Mouse (Mus musculus): ENCODE data around the gene Arfip2. TPM values are rescaled to one million over a fixed set of nuclear protein-coding genes. Genes with fewer than 3 reads are reported as not detected.

The Arfip2 gene
- polyA plus RNA-seq (2014; fragmentation: Nextera tagmentation; extraction: Ambion mirVana): 84.7 and 87.5 TPM in 2 replicates

- peaks cover 24% of the 10 kb centered on the region for H3K4me1 ChIP-seq (ENCODE audit: control insufficient read depth, insufficient read depth, low read length)
- H3K36me3 ChIP-seq (ENCODE audit: control insufficient read depth, insufficient read depth, low read length): peaks cover 14% of the 10 kb centered on the region
- H3K4me2 ChIP-seq (ENCODE audit: low read depth, low read length): peak within 1 kb of the TSS; percentile 96
- no peaks in the 10 kb centered on the region for H3K9me3 ChIP-seq (ENCODE audit: control insufficient read depth, low read length)
- peak within 1 kb of the TSS; percentile 86 for H3K27ac ChIP-seq (ENCODE audit: low read depth, low read length)
- H3K9ac ChIP-seq (replicated peaks; ENCODE audit: low read depth, low read length): peak within 1 kb of the TSS; percentile 75
- peak within 1 kb of the TSS; percentile 69 for H3K4me3 ChIP-seq (ENCODE audit: low read depth, low read length)
- ATAC-seq (ENCODE audit: low read depth): peak; percentile 96
- 0% methylated on average over 45 of the region's 45 CpGs for WGBS
- no peaks in the 10 kb centered on the region for H3K27me3 ChIP-seq (ENCODE audit: control insufficient read depth, insufficient read depth, low read length)
These were observed at the start of gene Arfip2, which contains the start of gene Gm45799 for GRCm38 (mm10) chr7:105640233-105640893. Arfip2 (minus strand) TSS chr7:105640416. Gm45799 (plus strand) TSS chr7:105640552.

- WGBS: 15% methylated on average over 13 of the region's 13 CpGs
These were observed 45.5 kb upstream of the Arfip2 start for GRCm38 (mm10) chr7:105685541-105686197.

GRCm38 (mm10) chr7:105650639-105651435 is 10.6 kb upstream of the Arfip2 start, which contains the start of gene Dnhd1:
Dnhd1 (plus strand) TSS chr7:105650827.
- Histone ChIP-seq H3K9ac (replicated peaks; ENCODE audit: low read depth, low read length) (0 out of 2 replicates have a peak within 1 kb of the TSS, but pooled peaks have one; percentile 35), H3K9me3 (ENCODE audit: control insufficient read depth, low read length) (no peaks in the 10 kb centered on the region), H3K4me3 (ENCODE audit: low read depth, low read length) (peak within 1 kb of the TSS; percentile 27; the same call in 1 of the 2 replicates), H3K27ac (ENCODE audit: low read depth, low read length) (no peak within 1 kb of the TSS), H3K27me3 (ENCODE audit: control insufficient read depth, insufficient read depth, low read length) (no peaks in the 10 kb centered on the region), H3K36me3 (ENCODE audit: control insufficient read depth, insufficient read depth, low read length) (no peaks in the 10 kb centered on the region), H3K4me2 (ENCODE audit: low read depth, low read length) (peak within 1 kb of the TSS; percentile 61), H3K4me1 (ENCODE audit: control insufficient read depth, insufficient read depth, low read length) (no peaks in the 10 kb centered on the region)
- 3% methylated on average over 17 of the region's 17 CpGs for WGBS
- ATAC-seq (ENCODE audit: low read depth): peak; percentile 95

More at GRCm38 (mm10) chr7:105685541-105686197, 45.5 kb upstream of the Arfip2 start:
- no peaks in the 10 kb centered on the region for H3K27me3 ChIP-seq (ENCODE audit: control insufficient read depth, insufficient read depth, low read length)
- H3K4me1 ChIP-seq (ENCODE audit: control insufficient read depth, insufficient read depth, low read length): no peaks in the 10 kb centered on the region
- no peak overlapping the region for H3K9ac ChIP-seq (replicated peaks; ENCODE audit: low read depth, low read length)
- ATAC-seq (ENCODE audit: low read depth): peak; percentile 61; the same call in 1 of the 2 replicates
- no peaks in the 10 kb centered on the region for H3K9me3 ChIP-seq (ENCODE audit: control insufficient read depth, low read length)
- no peak overlapping the region for H3K27ac ChIP-seq (ENCODE audit: low read depth, low read length)
- no peaks in the 10 kb centered on the region for H3K36me3 ChIP-seq (ENCODE audit: control insufficient read depth, insufficient read depth, low read length)
- H3K4me3 ChIP-seq (ENCODE audit: low read depth, low read length): no peak overlapping the region
- no peak overlapping the region for H3K4me2 ChIP-seq (ENCODE audit: low read depth, low read length)

- H3K9me3 ChIP-seq (ENCODE audit: control insufficient read depth, low read length): no peaks in the 10 kb centered on the region
- peaks cover 17% of the 10 kb centered on the region for H3K4me1 ChIP-seq (ENCODE audit: control insufficient read depth, insufficient read depth, low read length)
- no peak overlapping the region for H3K4me3 ChIP-seq (ENCODE audit: low read depth, low read length)
- H3K27me3 ChIP-seq (ENCODE audit: control insufficient read depth, insufficient read depth, low read length): no peaks in the 10 kb centered on the region
- peaks cover 6% of the 10 kb centered on the region; the same call in 1 of the 2 replicates for H3K36me3 ChIP-seq (ENCODE audit: control insufficient read depth, insufficient read depth, low read length)
- 49% methylated on average over 3 of the region's 3 CpGs for WGBS
- ATAC-seq (ENCODE audit: low read depth): no peak
- no peak overlapping the region for H3K4me2 ChIP-seq (ENCODE audit: low read depth, low read length)
- H3K27ac ChIP-seq (ENCODE audit: low read depth, low read length): no peak overlapping the region
- no peak overlapping the region for H3K9ac ChIP-seq (replicated peaks; ENCODE audit: low read depth, low read length)
These were observed 1.7 kb upstream of the Arfip2 start for GRCm38 (mm10) chr7:105641936-105642335.

GRCm38 (mm10) chr7:105640894-105641255 is 659 bp upstream of the Arfip2 start:
- H3K4me2 ChIP-seq (ENCODE audit: low read depth, low read length): peak overlapping the region; percentile 96
- peaks cover 14% of the 10 kb centered on the region for H3K36me3 ChIP-seq (ENCODE audit: control insufficient read depth, insufficient read depth, low read length)
- peaks cover 19% of the 10 kb centered on the region for H3K4me1 ChIP-seq (ENCODE audit: control insufficient read depth, insufficient read depth, low read length)
- no peak for ATAC-seq (ENCODE audit: low read depth)
- H3K27ac ChIP-seq (ENCODE audit: low read depth, low read length): peak overlapping the region; percentile 86
- H3K9ac ChIP-seq (replicated peaks; ENCODE audit: low read depth, low read length): peak overlapping the region; percentile 68
- peak overlapping the region; percentile 69 for H3K4me3 ChIP-seq (ENCODE audit: low read depth, low read length)
- WGBS: 0% methylated on average over 18 of the region's 18 CpGs
- no peaks in the 10 kb centered on the region for H3K9me3 ChIP-seq (ENCODE audit: control insufficient read depth, low read length)
- H3K27me3 ChIP-seq (ENCODE audit: control insufficient read depth, insufficient read depth, low read length): no peaks in the 10 kb centered on the region

- WGBS: 4% methylated on average over 2 of the region's 2 CpGs
These were observed 460 bp downstream of the Arfip2 start, which contains the start of gene Timm10b for GRCm38 (mm10) chr7:105639756-105640155. Timm10b (plus strand) TSS chr7:105640056.

GRCm38 (mm10) chr7:105639304-105639703 is 912 bp downstream of the Arfip2 start:
- H3K9me3 ChIP-seq (ENCODE audit: control insufficient read depth, low read length): no peaks in the 10 kb centered on the region
- H3K4me2 ChIP-seq (ENCODE audit: low read depth, low read length): peak overlapping the region; percentile 93
- H3K4me1 ChIP-seq (ENCODE audit: control insufficient read depth, insufficient read depth, low read length): peaks cover 30% of the 10 kb centered on the region
- H3K27me3 ChIP-seq (ENCODE audit: control insufficient read depth, insufficient read depth, low read length): no peaks in the 10 kb centered on the region
- ATAC-seq (ENCODE audit: low read depth): no peak
- H3K27ac ChIP-seq (ENCODE audit: low read depth, low read length): no peak overlapping the region
- H3K9ac ChIP-seq (replicated peaks; ENCODE audit: low read depth, low read length): no peak overlapping the region
- WGBS: 78% methylated on average over 9 of the region's 9 CpGs
- H3K36me3 ChIP-seq (ENCODE audit: control insufficient read depth, insufficient read depth, low read length): peaks cover 14% of the 10 kb centered on the region
- peak overlapping the region; percentile 69 for H3K4me3 ChIP-seq (ENCODE audit: low read depth, low read length)

More at GRCm38 (mm10) chr7:105639756-105640155, 460 bp downstream of the Arfip2 start, which contains the start of gene Timm10b:
- Histone ChIP-seq H3K4me2 (ENCODE audit: low read depth, low read length) (peak within 1 kb of the TSS; percentile 96), H3K9ac (replicated peaks; ENCODE audit: low read depth, low read length) (peak within 1 kb of the TSS; percentile 75), H3K27me3 (ENCODE audit: control insufficient read depth, insufficient read depth, low read length) (no peaks in the 10 kb centered on the region), H3K4me3 (ENCODE audit: low read depth, low read length) (peak within 1 kb of the TSS; percentile 69), H3K4me1 (ENCODE audit: control insufficient read depth, insufficient read depth, low read length) (peaks cover 25% of the 10 kb centered on the region), H3K36me3 (ENCODE audit: control insufficient read depth, insufficient read depth, low read length) (peaks cover 14% of the 10 kb centered on the region), H3K9me3 (ENCODE audit: control insufficient read depth, low read length) (no peaks in the 10 kb centered on the region), H3K27ac (ENCODE audit: low read depth, low read length) (peak within 1 kb of the TSS; percentile 86)
- no peak for ATAC-seq (ENCODE audit: low read depth)

GRCm38 (mm10) chr7:105638776-105639175 is 1.4 kb downstream of the Arfip2 start:
- no peak overlapping the region for H3K27ac ChIP-seq (ENCODE audit: low read depth, low read length)
- ATAC-seq (ENCODE audit: low read depth): no peak
- H3K9me3 ChIP-seq (ENCODE audit: control insufficient read depth, low read length): no peaks in the 10 kb centered on the region
- peaks cover 34% of the 10 kb centered on the region for H3K4me1 ChIP-seq (ENCODE audit: control insufficient read depth, insufficient read depth, low read length)
- H3K36me3 ChIP-seq (ENCODE audit: control insufficient read depth, insufficient read depth, low read length): peaks cover 14% of the 10 kb centered on the region
- no peak overlapping the region; the same call in 1 of the 2 replicates for H3K4me2 ChIP-seq (ENCODE audit: low read depth, low read length)
- H3K4me3 ChIP-seq (ENCODE audit: low read depth, low read length): no peak overlapping the region
- WGBS: 95% methylated on average over 6 of the region's 6 CpGs
- no peaks in the 10 kb centered on the region for H3K27me3 ChIP-seq (ENCODE audit: control insufficient read depth, insufficient read depth, low read length)
- H3K9ac ChIP-seq (replicated peaks; ENCODE audit: low read depth, low read length): no peak overlapping the region
